Mouse (Mus musculus) heart, adult 2 months (tissue): ENCODE results near the gene Akap6. TPM values are rescaled to one million over a fixed set of nuclear protein-coding genes. Genes with fewer than 3 reads are reported as not detected.
A peak's percentile ranks its signal among the peaks of the same experiment; 100 is the strongest.

Experiments
- DNase-seq, 2 experiments: peaks; one replicate each; pipeline ENCODE4 v3.0.0; 2021
- H3K27ac ChIP-seq: fragments of 200-600 bp; 2 replicates; pipeline ENCODE4 v1.8.1; 2022
- H3K27me3 ChIP-seq: fragments of 200-500 bp; 2 replicates; pipeline ENCODE4 v1.6.1; 2012; ENCODE audit warnings: mild to moderate bottlenecking, low read length, inconsistent platforms, mixed read lengths; ENCODE audit not compliant: control insufficient read depth, insufficient read depth
- H3K36me3 ChIP-seq: fragments of 200-500 bp; 2 replicates; pipeline ENCODE4 v1.6.1; 2012; ENCODE audit warnings: low read length, inconsistent platforms; ENCODE audit not compliant: control insufficient read depth, insufficient read depth
- H3K4me1 ChIP-seq: fragments of 200-500 bp; 2 replicates; pipeline ENCODE4 v1.6.1; 2011; ENCODE audit warnings: low read length; ENCODE audit not compliant: control insufficient read depth, insufficient read depth
- H3K4me3 ChIP-seq: fragments of 200-600 bp; 2 replicates; pipeline ENCODE4 v1.8.1; 2022
- H3K79me2 ChIP-seq: fragments of 200-500 bp; replicated peaks from 2 replicates; pipeline ENCODE4 v1.6.1; 2012; ENCODE audit warnings: mild to moderate bottlenecking, inconsistent platforms, low read length, moderate library complexity, mixed read lengths; ENCODE audit not compliant: control insufficient read depth, insufficient read depth
- H3K9ac ChIP-seq: fragments of 200-500 bp; 2 replicates; pipeline ENCODE4 v1.6.1; 2012; ENCODE audit warnings: low read depth, mild to moderate bottlenecking, control low read depth, inconsistent platforms, low read length, mixed read lengths
- CTCF ChIP-seq: fragments of 200-600 bp; IDR thresholded peaks from 2 replicates; pipeline ENCODE4 v1.8.1; 2022; ENCODE audit warnings: antibody characterized with exemption, mild to moderate bottlenecking, moderate library complexity
- EP300 ChIP-seq: fragments of 200-500 bp; IDR thresholded peaks from 2 replicates; pipeline ENCODE4 v1.6.1; 2011; ENCODE audit warnings: low read depth, low read length, control low read depth; ENCODE audit not compliant: insufficient read depth
- POLR2A ChIP-seq: fragments of 200-500 bp; IDR thresholded peaks from 2 replicates; pipeline ENCODE4 v1.6.1; 2011; ENCODE audit warnings: mild to moderate bottlenecking, low read depth, low read length, control low read depth; ENCODE audit not compliant: insufficient read depth
- WGBS: fragments of 180-500 bp; shearing (Covaris S2); methylation state at CpG from one replicate; pipeline ENCODE4 v1.1.7; 2018; 5-methylcytosine and 5-hydroxymethylcytosine counted together
- intact Hi-C: fragments of 180-260 bp; cut with DNase I; formaldehyde crosslinking; loops from one replicate; pipeline ENCODE4 v1.15.1; 2025
- polyA plus RNA-seq: library from polyadenylated mRNA; depleted of rRNA; stranded (reverse); fragments of >200 nt; gene quantifications from 2 replicates; pipeline ENCODE4 v1.2.3, GENCODE M21; 2012
- total RNA-seq, 2 experiments: library from RNA; stranded (reverse); gene quantifications; 2 replicates each; pipeline ENCODE4 v1.2.3; 2021

The Akap6 gene
- total and polyA plus RNA-seq, 3 experiments, result 14.1 to 100 (median 94.6) TPM

- TF ChIP-seq EP300, result no peak
- TF ChIP-seq CTCF, result no peak
- no peak for TF ChIP-seq POLR2A
- Histone ChIP-seq H3K36me3 (no peaks in the 10 kb centered on the region), H3K4me1 (no peaks in the 10 kb centered on the region), H3K27ac (no peak overlapping the region), H3K4me3 (no peak overlapping the region), H3K9ac (no peak overlapping the region), H3K79me2 (no peaks in the 10 kb centered on the region), H3K27me3 (no peaks in the 10 kb centered on the region)
- no peak for DNase-seq
- intact Hi-C loops, result no loop called here
- 85% methylated on average over 5 of the region's 5 CpGs for WGBS
Observed at GRCm38 (mm10) chr12:52698276-52698930, 780 bp upstream of the Akap6 start.

DNA sequence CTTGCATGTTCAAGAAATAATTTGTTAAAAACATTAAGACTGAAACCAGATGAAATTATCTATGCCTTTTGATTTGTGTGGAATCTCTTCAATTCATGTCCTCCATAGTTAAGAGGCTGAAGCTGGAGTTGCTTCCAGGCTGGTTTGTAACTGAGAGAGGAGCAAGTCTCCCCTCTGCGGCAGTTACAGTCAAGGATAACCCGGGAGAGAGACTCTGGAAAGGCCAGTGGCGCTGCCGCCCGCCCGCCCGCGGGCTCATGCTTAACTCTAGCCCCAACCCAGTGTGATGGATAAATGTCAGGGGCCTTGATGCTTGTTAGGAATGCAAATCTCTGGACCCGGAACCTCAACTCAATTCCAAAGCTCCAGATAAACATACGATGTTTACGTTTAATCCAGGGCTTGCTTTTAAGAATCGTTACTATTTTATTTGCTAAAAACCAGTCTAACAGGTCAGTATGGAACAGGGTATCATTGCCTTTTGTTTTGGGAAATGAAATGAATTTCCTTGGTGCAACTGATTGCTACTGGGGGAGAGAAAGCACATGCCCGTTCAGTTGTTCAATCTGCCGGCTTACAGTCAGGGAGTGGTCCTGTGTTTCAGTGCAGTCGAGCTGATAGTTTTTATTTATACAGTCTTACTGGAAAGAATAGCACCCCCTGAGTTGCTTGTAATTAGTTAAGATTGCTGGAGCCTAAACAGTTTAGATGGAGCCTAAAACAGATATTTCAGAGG, 946 bp downstream of the Akap6 start:
- WGBS, result 74% methylated on average over 15 of the region's 15 CpGs
- Histone ChIP-seq H3K79me2 (no peaks in the 10 kb centered on the region), H3K9ac (no peak overlapping the region), H3K4me1 (no peaks in the 10 kb centered on the region), H3K27me3 (no peaks in the 10 kb centered on the region), H3K36me3 (no peaks in the 10 kb centered on the region), H3K27ac (no peak overlapping the region), H3K4me3 (no peak overlapping the region)
- TF ChIP-seq CTCF (no peak), EP300 (no peak), POLR2A (no peak)
- intact Hi-C loops, result no loop called here
- no peak for DNase-seq

GRCm38 (mm10) chr12:52700697-52701191, 1.6 kb downstream of the Akap6 start:
- DNase-seq, result no peak
- H3K4me3 ChIP-seq, result peak overlapping the region; percentile 7; the same call in 1 of the 2 replicates
- no peak for TF ChIP-seq CTCF
- TF ChIP-seq POLR2A, result no peak
- TF ChIP-seq EP300, result no peak
- H3K27ac ChIP-seq, result no peak overlapping the region
- no peaks in the 10 kb centered on the region for H3K4me1 ChIP-seq
- WGBS, result 70% methylated on average over 15 of the region's 15 CpGs
- H3K27me3 ChIP-seq, result no peaks in the 10 kb centered on the region
- H3K36me3 ChIP-seq, result no peaks in the 10 kb centered on the region
- H3K9ac ChIP-seq, result no peak overlapping the region
- H3K79me2 ChIP-seq, result no peaks in the 10 kb centered on the region
- intact Hi-C loops, result no loop called here

- Histone ChIP-seq H3K27ac (no peak overlapping the region), H3K27me3 (no peaks in the 10 kb centered on the region), H3K36me3 (no peaks in the 10 kb centered on the region), H3K79me2 (no peaks in the 10 kb centered on the region), H3K9ac (no peak overlapping the region), H3K4me1 (no peaks in the 10 kb centered on the region), H3K4me3 (peak overlapping the region; percentile 7; the same call in 1 of the 2 replicates)
- WGBS, result 23% methylated on average over 9 of the region's 9 CpGs
- intact Hi-C loops, result no loop called here
- peak in 1 of 2 experiments; percentile 30 for DNase-seq
- no peak for TF ChIP-seq EP300
- no peak for TF ChIP-seq CTCF
- TF ChIP-seq POLR2A, result no peak
Observed at GRCm38 (mm10) chr12:52701201-52701641, 2.0 kb downstream of the Akap6 start.

DNA sequence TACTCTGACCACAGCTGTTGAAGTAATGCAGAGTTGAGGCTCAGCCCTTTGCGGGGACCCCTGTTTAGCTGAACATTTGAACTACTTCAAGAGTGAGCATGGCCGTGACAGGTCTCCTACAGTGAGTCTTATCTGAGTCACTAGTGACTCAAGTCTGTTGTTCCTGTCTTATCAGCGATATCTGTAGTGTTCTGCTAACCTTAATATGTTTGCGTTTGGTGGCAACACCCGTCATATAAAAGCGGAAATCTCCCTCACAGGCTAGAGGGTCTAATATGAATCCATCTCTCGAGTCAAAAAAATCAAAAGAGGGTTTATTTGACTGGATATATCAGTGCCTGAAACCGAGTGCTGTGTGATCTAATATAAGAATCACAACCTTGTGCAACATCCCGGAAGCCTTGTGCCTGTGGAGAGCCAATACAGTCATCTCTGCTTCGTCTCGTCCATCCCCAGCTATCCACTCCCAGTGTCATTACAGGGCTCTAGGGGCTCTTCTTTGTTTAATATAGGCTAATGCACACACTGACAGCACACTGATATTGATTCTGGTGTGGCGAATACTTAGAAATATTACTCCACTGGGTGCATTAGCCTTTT, 3.3 kb downstream of the Akap6 start:
- Histone ChIP-seq H3K9ac (no peak overlapping the region), H3K27me3 (no peaks in the 10 kb centered on the region), H3K79me2 (no peaks in the 10 kb centered on the region), H3K36me3 (no peaks in the 10 kb centered on the region), H3K4me1 (no peaks in the 10 kb centered on the region), H3K27ac (no peak overlapping the region), H3K4me3 (no peak overlapping the region)
- TF ChIP-seq EP300, result no peak
- no peak for TF ChIP-seq POLR2A
- TF ChIP-seq CTCF, result no peak
- intact Hi-C loops, result no loop called here
- WGBS, result 80% methylated on average over 12 of the region's 12 CpGs
- DNase-seq, result no peak
